Mouse (Mus musculus) MEL (cell line): ENCODE measurements around the gene Cyb561d1. TPM values are rescaled to one million over a fixed set of nuclear protein-coding genes. Genes with fewer than 3 reads are reported as not detected.

Source experiments
- DNase-seq: peaks from one replicate; pipeline ENCODE4 v3.0.0; 2011; ENCODE audit warnings: low read depth, low spot score
- H3K27ac ChIP-seq: 2 replicates; pipeline ENCODE4 v1.5.1; 2012; ENCODE audit warnings: low read depth, mild to moderate bottlenecking, control low read depth, low read length, moderate library complexity; ENCODE audit not compliant: control insufficient read depth
- H3K27me3 ChIP-seq, 2 experiments: fragments of 150-350 bp in 1 of 2; sonication (generic) in 1 of 2; 2 replicates each; pipeline ENCODE4 v1.6.1; 2012; ENCODE audit warnings: low read length in 2 of 2, mild to moderate bottlenecking in 2 of 2, improper control_type of control experiment in 1 of 2, moderate library complexity in 1 of 2; ENCODE audit not compliant: insufficient read depth in 2 of 2, control insufficient read depth in 1 of 2
- H3K36me3 ChIP-seq, 2 experiments: 2 replicates each; pipeline ENCODE4 v1.6.1; 2012 to 2014; ENCODE audit warnings: low read length in 2 of 2, improper control_type of control experiment in 1 of 2, inconsistent platforms in 1 of 2, mild to moderate bottlenecking in 1 of 2; ENCODE audit not compliant: insufficient read depth in 2 of 2, control insufficient read depth in 1 of 2
- H3K4me1 ChIP-seq, 2 experiments: fragments of 150-350 bp in 1 of 2; sonication (generic) in 1 of 2; 2 replicates each; pipeline ENCODE4 v1.6.1; 2012; ENCODE audit warnings: low read length in 2 of 2, improper control_type of control experiment in 1 of 2, mild to moderate bottlenecking in 1 of 2; ENCODE audit not compliant: insufficient read depth in 2 of 2, control insufficient read depth in 1 of 2
- H3K4me3 ChIP-seq, 2 experiments: fragments of 150-350 bp in 1 of 2; sonication (generic) in 1 of 2; 2 replicates each; pipeline ENCODE4 v1.5.1; 2012; ENCODE audit warnings: low read depth in 2 of 2, low read length in 2 of 2, mild to moderate bottlenecking in 2 of 2, moderate library complexity in 2 of 2, control low read depth in 1 of 2, improper control_type of control experiment in 1 of 2; ENCODE audit not compliant: control insufficient read depth in 1 of 2, insufficient read depth in 1 of 2
- H3K79me2 ChIP-seq: 2 replicates; pipeline ENCODE4 v1.6.1; 2012; ENCODE audit warnings: mild to moderate bottlenecking, low read length, moderate library complexity; ENCODE audit not compliant: control insufficient read depth, poor library complexity, insufficient read depth
- H3K9ac ChIP-seq: 2 replicates; pipeline ENCODE4 v1.6.1; 2012; ENCODE audit warnings: low read depth, mild to moderate bottlenecking, control low read depth, low read length, moderate library complexity; ENCODE audit not compliant: control insufficient read depth, poor library complexity, severe bottlenecking
- H3K9me3 ChIP-seq: fragments of 150-350 bp; sonication (generic); replicated peaks from 2 replicates; pipeline ENCODE4 v1.6.1; 2012; ENCODE audit warnings: mild to moderate bottlenecking, low read length, improper control_type of control experiment, moderate library complexity; ENCODE audit not compliant: insufficient read depth
- CHD1 ChIP-seq: IDR thresholded peaks from 2 replicates; pipeline ENCODE4 v1.6.1; 2012; ENCODE audit warnings: low read depth, mild to moderate bottlenecking, inconsistent platforms, low read length, improper control_type of control experiment
- EP300 ChIP-seq, 2 experiments: IDR thresholded peaks; 2 replicates each; pipeline ENCODE4 v1.6.1; 2011; ENCODE audit warnings: improper control_type of control experiment in 2 of 2, low read length in 2 of 2, low read depth in 1 of 2, mild to moderate bottlenecking in 1 of 2
- GABPA ChIP-seq: IDR thresholded peaks from 2 replicates; pipeline ENCODE4 v1.6.1; 2012; ENCODE audit warnings: low read depth, mild to moderate bottlenecking, inconsistent platforms, low read length, improper control_type of control experiment, moderate library complexity
- KAT2A ChIP-seq: conservative IDR thresholded peaks from 2 replicates; pipeline ENCODE4 v1.6.1; 2012; ENCODE audit warnings: low read depth, low read length, improper control_type of control experiment, inconsistent platforms
- MAFK ChIP-seq: IDR thresholded peaks from 2 replicates; pipeline ENCODE4 v1.6.1; 2011; ENCODE audit warnings: low read depth, mild to moderate bottlenecking, low read length, improper control_type of control experiment, borderline replicate concordance
- MAX ChIP-seq: IDR thresholded peaks from 2 replicates; pipeline ENCODE4 v1.6.1; 2011; ENCODE audit warnings: low read length, improper control_type of control experiment
- MAZ ChIP-seq: IDR thresholded peaks from 2 replicates; pipeline ENCODE4 v1.6.1; 2012; ENCODE audit warnings: low read depth, mild to moderate bottlenecking, inconsistent platforms, low read length, improper control_type of control experiment
- MYB ChIP-seq: IDR thresholded peaks from 2 replicates; pipeline ENCODE4 v1.6.1; 2011; ENCODE audit warnings: mild to moderate bottlenecking, low read depth, low read length, improper control_type of control experiment
- NELFE ChIP-seq: IDR thresholded peaks from 2 replicates; pipeline ENCODE4 v1.6.1; 2011; ENCODE audit warnings: low read depth, low read length, improper control_type of control experiment
- NRF1 ChIP-seq: IDR thresholded peaks from 2 replicates; pipeline ENCODE4 v1.6.1; 2014; ENCODE audit warnings: low read depth, mild to moderate bottlenecking, inconsistent platforms, low read length, improper control_type of control experiment, moderate library complexity; ENCODE audit not compliant: poor library complexity, insufficient read depth, severe bottlenecking
- RAD21 ChIP-seq: IDR thresholded peaks from 2 replicates; pipeline ENCODE4 v1.6.1; 2011; ENCODE audit warnings: mild to moderate bottlenecking, low read depth, low read length, improper control_type of control experiment
- SMC3 ChIP-seq: IDR thresholded peaks from 2 replicates; pipeline ENCODE4 v1.6.1; 2011; ENCODE audit warnings: low read depth, low read length, improper control_type of control experiment
- TCF12 ChIP-seq: IDR thresholded peaks from 2 replicates; pipeline ENCODE4 v1.6.1; 2014; ENCODE audit warnings: low read depth, mild to moderate bottlenecking, inconsistent platforms, low read length, improper control_type of control experiment, moderate library complexity
- USF2 ChIP-seq, 2 experiments: IDR thresholded peaks; 2 replicates each; pipeline ENCODE4 v1.6.1; 2011 to 2012; ENCODE audit warnings: improper control_type of control experiment in 2 of 2, low read length in 2 of 2, borderline replicate concordance in 1 of 2, inconsistent platforms in 1 of 2, low read depth in 1 of 2, mild to moderate bottlenecking in 1 of 2; ENCODE audit not compliant: insufficient read depth in 1 of 2
- ZC3H11A ChIP-seq: IDR thresholded peaks from 2 replicates; pipeline ENCODE4 v1.6.1; 2012; ENCODE audit warnings: low read depth, mild to moderate bottlenecking, inconsistent platforms, low read length, improper control_type of control experiment
- ZKSCAN1 ChIP-seq: IDR thresholded peaks from 2 replicates; pipeline ENCODE4 v1.6.1; 2012; ENCODE audit warnings: low read depth, mild to moderate bottlenecking, inconsistent platforms, low read length, improper control_type of control experiment, moderate library complexity
- ZMIZ1 ChIP-seq: IDR thresholded peaks from 2 replicates; pipeline ENCODE4 v1.6.1; 2012; ENCODE audit warnings: low read depth, mild to moderate bottlenecking, inconsistent platforms, low read length, improper control_type of control experiment, moderate library complexity
- ZNF384 ChIP-seq: IDR thresholded peaks from 2 replicates; pipeline ENCODE4 v1.6.1; 2012; ENCODE audit warnings: low read depth, mild to moderate bottlenecking, inconsistent platforms, low read length, improper control_type of control experiment
- polyA plus RNA-seq, 2 experiments: library from polyadenylated mRNA; stranded (reverse) in 1 of 2; unstranded in 1 of 2; fragments of >175 nt in 1 of 2; fragments of >200 nt in 1 of 2; gene quantifications; 2 replicates each; pipeline versions ENCODE4 v1.2.1 to v1.2.4; 2012; ENCODE audit warnings: low replicate concordance in 2 of 2, low read depth in 1 of 2; ENCODE audit not compliant: insufficient read length in 2 of 2, insufficient read depth in 1 of 2, missing spikeins in 1 of 2
- total RNA-seq: library from RNA; depleted of rRNA; stranded (reverse); fragments of 300-350 nt; gene quantifications from 2 replicates; pipeline ENCODE4 v1.2.3, GENCODE M21; 2012

Gene Cyb561d1
- total and polyA plus RNA-seq, 3 experiments: 3.6 to 5.9 TPM; not detected in 1

DNA sequence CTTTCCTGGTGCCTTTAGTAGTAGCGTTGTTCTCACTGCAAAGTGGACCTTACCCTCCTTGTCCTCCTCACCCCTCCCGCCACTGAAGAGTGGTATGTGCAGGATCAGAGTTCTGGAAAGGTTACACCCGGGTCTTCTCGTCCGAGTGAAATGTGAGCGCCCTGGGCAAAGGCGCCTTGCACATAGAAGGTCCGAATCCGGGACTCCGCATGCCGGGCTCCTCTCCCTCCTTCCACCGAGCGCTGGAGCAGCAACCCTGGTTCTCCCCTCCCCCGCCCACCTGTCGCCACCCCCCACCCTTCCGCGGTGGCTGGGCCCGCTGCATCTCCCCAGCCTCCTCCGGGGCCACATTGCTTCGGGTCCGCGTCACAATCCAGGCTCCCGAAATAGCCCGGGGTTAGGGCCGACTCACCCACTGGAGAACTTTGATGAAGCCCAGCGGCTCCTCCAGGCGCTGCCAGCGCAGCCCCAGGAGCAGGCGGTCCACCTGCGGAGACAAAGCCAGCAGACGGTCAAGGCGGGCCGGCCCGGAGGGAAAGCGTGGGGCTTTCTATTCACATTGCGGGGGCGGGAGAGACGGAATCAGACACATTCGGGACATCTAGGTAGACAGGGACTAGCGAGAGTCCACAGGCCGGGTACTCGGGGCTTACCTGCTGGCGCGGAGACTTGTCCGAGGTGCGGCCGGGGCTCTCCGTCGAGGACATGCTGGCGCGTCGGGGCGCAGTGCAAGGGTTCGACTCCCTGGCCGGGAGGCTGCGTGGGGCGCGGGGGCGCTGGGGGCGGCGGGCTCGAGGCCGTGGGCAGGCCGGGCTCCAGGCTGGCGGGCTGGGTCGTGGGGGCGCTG is 24.9 kb upstream of the Cyb561d1 start:
- H3K4me1 ChIP-seq: no peaks in the 10 kb centered on the region
- H3K4me3 ChIP-seq: no peak overlapping the region
- peaks cover 9 to 16% of the 10 kb centered on the region in 2 experiments for H3K27me3 ChIP-seq

DNA sequence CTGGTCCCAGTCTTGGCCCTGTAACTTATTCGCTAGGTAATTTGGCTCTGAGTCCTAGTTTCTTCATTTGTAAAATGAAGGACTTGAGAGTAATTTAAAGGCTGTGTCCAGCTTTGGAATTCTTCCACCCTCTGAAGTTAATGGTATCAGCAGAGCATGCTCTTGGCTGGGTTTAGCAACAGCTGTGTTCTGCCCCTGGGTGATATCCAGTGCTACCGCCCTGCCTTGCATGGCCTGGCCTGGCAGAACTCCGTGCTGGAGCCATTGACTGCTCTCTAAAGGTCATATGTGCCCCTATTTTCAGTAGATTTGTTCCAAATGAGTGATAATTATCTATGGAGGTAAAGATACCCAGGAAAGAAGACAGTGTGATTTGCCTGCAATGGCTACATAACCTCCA is 19.6 kb upstream of the Cyb561d1 start:
- no peaks in the 10 kb centered on the region for H3K79me2 ChIP-seq
- TF ChIP-seq GABPA (no peak), MAFK (no peak), ZKSCAN1 (no peak), ZNF384 (no peak), SMC3 (no peak), ZMIZ1 (no peak), ZC3H11A (no peak), KAT2A (no peak), TCF12 (no peak)
- TF ChIP-seq, all 39 proteins: peak for 0
- Histone ChIP-seq H3K27me3 (peaks cover 7 to 10% of the 10 kb centered on the region in 2 experiments), H3K9ac (no peak overlapping the region), H3K36me3 (no peaks in the 10 kb centered on the region), H3K27ac (no peak overlapping the region), H3K4me3 (no peak overlapping the region), H3K4me1 (no peaks in the 10 kb centered on the region), H3K9me3 (no peaks in the 10 kb centered on the region)
- no peak for DNase-seq

More for the DNA sequence above, 24.9 kb upstream of the Cyb561d1 start:
- no peak for DNase-seq
- H3K9ac ChIP-seq: no peak overlapping the region
- no peaks in the 10 kb centered on the region for H3K79me2 ChIP-seq
- no peak overlapping the region for H3K27ac ChIP-seq
- TF ChIP-seq MAX: no peak
- TF ChIP-seq NELFE: no peak
- no peak for TF ChIP-seq RAD21
- no peak for TF ChIP-seq NRF1
- no peak for TF ChIP-seq TCF12
- TF ChIP-seq ZMIZ1: no peak
- TF ChIP-seq MAZ: no peak
- TF ChIP-seq CHD1: no peak
- TF ChIP-seq USF2 (IDR thresholded peaks at IDR 0.05; ENCODE audit: borderline replicate concordance in 1 of 2, insufficient read depth in 1 of 2, low read depth in 1 of 2, low read length in 2 of 2): no peak
- no peak for TF ChIP-seq MYB
- no peak for TF ChIP-seq SMC3
- TF ChIP-seq MAFK: no peak
- no peak for TF ChIP-seq EP300 (IDR thresholded peaks at IDR 0.05; ENCODE audit: low read depth in 1 of 2, low read length in 2 of 2)
- TF ChIP-seq, all 39 proteins: peak for 0
- no peaks in the 10 kb centered on the region for H3K9me3 ChIP-seq
- no peaks in the 10 kb centered on the region for H3K36me3 ChIP-seq
